Mouse (Mus musculus): ENCODE measurements around the gene Phf11c.
"Not testable (repeated sequence)": the region's sequence is repeated elsewhere in the genome, so short reads cannot be mapped to it uniquely, and the experiment has no call there.

Gene Phf11c

DNA sequence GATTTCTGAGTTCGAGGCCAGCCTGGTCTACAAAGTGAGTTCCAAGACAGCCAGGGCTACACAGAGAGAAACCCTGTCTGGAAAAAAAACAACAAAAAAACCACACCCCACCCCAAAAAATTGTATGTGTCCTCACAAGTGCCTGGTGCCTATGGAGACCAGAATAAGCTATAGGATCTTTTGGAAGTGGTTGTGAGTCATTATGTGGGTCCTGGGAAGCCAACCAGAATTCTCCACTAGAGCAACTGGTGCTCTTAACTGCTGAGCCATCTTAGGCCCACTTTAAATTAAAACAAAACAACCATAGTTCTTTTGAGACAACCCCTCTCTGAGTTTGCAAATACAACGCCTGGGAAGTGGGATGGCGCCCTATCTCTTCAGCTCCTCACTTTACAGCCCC lies at the start of gene Phf11c:
Gene Phf11c, minus strand, starts transcription at position 101 of the 400 bp plus-strand sequence.
- DNase-seq (ENCODE audit: low read depth) = no peak

GRCm38 (mm10) chr14:59441472-59441805 lies 46.3 kb upstream of the Phf11c start:
- no peak for DNase-seq (ENCODE audit: low read depth)

- peak; percentile 89 for DNase-seq (ENCODE audit: low read depth)
Observed at GRCm38 (mm10) chr14:59440558-59441471, 45.6 kb upstream of the Phf11c start, which contains the start of the genes Setdb2 and Cab39l. TSS of gene Setdb2 (minus strand) at chr14:59440884. TSS of gene Cab39l (plus strand) at chr14:59440972.

DNA sequence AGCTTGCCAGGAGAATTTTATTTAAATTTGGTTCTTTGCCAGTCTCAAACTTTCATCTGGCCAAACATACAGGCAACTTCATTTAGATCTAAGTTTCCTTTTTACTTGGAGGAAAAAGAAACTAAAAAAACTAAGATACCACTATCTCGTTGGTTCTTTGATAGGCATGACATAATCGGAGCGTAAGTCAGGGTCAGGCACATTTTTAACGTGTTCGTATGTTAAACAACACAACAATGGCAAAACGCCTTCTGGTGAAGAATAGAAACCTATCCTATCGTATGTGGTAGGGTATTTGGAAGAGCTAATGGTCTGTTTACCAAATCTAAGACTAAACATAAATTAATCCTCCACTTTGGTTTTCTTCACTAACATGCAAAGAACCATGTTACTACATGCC lies 44.9 kb upstream of the Phf11c start:
- no peak for DNase-seq (ENCODE audit: low read depth)

DNA sequence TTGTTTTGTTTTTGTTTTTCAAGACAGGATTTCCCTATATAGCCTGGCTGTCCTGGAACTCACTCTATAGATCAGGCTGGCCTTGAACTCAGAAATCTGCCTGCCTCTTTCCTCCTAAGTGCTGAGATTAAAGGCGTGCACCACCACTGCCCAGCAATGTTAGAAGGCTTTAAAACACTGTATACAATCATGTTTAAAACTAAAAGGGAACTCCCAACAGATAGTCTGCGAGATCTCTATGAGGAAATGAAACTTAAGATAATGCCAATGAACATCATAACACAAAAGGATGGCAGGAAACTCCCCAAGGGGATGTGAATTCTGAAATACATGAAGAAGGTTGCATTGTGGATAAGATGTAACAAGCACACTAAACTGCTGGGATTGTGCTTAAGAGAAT lies 43.3 kb upstream of the Phf11c start:
- DNase-seq (ENCODE audit: low read depth) = no peak

GRCm38 (mm10) chr14:59437398-59437797 lies 42.2 kb upstream of the Phf11c start:
- no peak for DNase-seq (ENCODE audit: low read depth)

DNA sequence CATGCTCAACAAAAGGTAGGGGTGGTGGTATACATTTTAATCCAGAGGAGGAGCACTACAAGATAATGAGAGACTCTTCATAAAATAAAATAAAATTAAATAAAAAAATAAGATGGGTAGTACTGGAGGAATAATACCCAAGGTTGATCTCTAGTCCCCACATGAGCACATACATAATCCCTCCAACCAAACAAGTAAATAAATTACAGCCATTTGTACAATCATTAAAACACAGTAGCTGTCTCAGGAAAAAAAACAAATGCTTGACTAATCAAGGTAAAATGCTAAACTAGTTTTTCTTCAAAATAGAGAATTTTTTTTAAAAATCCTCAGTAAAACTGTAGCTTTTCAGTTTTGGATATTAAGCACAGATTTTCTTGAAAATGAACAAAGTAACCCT lies 40.0 kb upstream of the Phf11c start:
- no peak for DNase-seq (ENCODE audit: low read depth)

DNA sequence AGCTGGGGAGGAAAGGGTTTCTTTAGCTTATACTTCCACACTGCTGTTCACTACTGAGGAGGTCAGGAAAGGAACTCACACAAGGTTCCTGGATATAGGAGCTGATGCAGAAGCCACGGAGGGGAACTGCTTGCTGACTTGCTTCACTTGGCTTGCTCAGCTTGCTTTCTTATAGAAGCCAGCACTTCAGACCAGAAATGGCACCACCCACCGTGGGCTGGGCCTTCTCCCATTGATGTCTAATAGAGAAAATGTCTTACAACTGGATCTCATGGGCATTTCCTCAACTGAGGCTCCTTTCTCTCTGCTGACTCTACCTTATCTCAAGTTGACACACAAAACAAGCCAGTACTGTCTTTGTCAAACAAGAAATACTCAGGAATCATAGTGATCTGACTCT lies 38.7 kb upstream of the Phf11c start:
- no peak for DNase-seq (ENCODE audit: low read depth)

DNA sequence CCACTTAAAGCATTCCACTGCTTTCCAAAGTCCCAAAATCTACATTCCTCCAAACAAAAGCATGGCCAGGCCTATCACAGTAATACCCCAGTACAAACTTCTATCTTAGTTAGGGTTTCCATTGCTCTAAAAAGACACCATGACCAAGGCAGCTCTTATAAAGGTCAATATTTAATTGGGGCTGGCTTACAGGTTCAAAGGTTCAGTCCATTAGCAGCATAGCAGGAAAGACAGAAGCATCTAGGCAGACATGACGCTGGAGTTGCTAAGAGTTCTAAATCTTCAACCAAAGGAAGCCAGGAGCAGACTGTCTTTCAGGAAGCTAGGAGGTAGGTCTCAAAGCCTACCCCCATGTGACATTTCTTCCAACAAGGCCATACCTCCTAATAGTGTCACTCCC lies 35.4 kb upstream of the Phf11c start:
- no peak for DNase-seq (ENCODE audit: low read depth)

DNA sequence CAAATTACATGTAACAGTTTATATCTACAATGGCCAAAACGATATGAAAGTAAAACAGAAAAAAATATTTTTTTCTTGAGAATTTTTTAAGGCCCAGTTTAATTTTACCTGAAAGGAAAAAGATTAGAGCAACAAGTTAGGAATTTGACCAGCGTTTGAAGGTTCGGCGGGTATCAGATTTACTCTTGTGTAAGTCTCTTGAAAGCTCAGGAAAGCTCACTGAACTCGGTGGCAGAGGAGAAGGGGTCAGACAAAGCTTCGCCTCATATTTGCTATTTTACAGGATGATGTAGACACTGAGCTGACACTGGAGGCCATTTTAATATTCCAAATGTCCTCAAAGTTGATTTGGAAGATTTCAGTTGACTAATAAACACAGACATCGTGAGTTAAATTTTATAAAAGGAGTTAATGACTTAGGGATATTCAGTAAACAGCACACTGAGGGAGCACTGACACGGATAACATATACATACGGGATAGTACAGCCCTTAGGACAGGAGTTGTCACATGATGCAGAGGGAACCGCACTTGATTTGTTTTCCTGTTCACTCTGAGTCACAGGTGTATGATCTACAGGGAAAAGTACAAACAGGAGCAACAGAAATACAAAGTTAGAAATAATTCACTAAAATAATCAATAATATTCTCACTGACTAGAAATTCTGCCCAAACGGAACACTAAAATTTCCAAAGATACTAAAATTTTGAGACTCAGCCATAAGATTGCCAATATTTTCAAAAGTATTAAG lies 27.9 kb upstream of the Phf11c start:
- DNase-seq (ENCODE audit: low read depth) = no peak

DNA sequence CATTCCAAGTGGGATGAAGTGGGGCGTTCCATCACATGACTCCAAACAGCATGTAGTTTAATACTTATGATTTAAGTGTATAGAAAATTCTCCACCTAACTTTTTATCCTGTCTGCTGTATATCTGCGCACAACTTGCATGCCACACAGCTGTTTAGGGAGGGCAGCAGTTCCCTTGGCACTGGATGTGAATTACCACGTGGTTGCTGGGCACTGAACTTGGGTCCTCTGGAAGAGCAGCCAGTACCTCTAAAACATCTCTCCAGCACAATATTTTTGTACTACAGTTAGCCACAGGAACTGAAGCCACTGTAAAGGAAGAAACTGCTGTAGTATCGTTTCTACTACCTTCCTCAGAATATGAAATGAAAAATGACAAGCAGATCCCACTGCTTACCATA lies 23.0 kb upstream of the Phf11c start:
- DNase-seq (ENCODE audit: low read depth) = no peak

DNA sequence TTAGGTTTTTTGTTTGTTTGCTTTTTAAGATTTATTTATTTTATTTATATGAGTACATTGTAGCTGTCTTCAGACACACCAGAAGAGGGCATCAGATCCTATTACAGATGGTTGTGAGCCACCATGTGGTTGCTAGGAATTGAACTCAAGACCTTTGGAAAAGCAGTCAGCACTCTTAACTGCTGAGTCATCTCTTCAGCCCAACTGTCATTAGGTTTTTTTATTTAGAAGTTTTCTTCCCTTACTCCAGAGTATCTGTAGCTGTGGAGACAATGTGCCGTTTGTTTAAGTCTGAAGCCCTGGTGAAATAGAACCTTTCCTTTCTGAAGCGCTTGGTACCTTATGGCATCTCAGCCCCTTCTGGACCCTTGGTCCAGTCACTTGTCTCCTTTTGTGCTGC lies 19.8 kb upstream of the Phf11c start:
- DNase-seq (ENCODE audit: low read depth) = not testable (repeated sequence)

DNA sequence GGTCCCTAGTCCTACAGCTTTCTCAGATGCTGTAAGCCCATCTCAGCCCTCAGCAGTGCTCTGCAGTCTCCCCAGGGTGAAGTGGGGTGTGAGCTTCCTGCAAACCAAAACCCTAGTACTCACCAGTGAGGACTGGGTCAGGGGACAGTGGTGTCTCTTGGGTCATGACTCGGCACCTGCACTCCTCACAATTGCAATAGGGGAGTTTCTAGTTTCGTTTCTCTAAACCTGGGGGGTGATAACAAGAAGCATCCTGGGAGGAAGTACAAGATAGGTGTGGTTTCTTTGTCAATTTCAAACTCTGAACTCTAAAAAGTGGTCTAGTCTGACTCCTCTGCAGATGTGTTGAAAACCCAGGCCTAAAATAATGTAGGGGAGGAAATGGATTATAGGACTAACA lies 1.8 kb upstream of the Phf11c start:
- DNase-seq (ENCODE audit: low read depth) = peak; percentile 7

DNA sequence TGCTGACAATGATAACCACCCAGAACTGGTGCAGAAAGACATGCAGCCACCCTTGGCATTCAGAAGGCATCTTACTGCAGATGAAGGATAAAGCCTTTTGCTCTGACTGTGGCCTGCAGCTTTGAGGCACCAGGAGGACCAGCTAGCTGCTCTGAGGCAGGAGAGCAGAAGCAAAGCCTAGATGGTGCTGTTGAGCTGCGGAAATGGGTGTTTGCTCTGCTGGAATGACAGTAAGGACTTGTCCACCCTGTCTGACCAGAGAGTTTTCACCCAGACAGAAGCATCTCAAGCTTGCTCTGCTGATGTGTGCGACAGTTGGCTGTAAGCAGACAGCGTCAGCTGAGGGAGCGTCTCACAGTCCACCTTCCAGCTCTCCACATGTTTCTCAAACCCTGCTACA lies 5.0 kb downstream of the Phf11c start:
- not testable (repeated sequence) for DNase-seq (ENCODE audit: low read depth)

DNA sequence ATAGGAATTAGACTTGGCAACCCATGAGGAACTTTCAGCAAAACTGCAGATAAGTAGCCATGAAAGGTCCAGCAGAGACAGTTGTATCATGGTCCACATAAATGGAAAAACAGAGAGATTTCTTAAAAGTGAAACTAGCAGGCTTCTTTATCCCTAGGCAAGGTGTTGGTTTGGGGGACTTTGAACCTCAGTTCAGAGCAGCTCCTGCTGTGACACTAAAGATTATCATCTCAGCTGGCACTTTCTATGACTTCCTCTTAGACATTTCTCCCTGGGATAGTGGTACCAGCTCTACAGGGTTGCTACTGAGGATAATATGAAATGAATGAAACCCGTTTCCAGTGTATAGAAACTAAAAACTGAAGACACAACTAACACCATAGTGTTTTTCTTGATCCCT lies 5.6 kb downstream of the Phf11c start:
- DNase-seq (ENCODE audit: low read depth) = no peak

DNA sequence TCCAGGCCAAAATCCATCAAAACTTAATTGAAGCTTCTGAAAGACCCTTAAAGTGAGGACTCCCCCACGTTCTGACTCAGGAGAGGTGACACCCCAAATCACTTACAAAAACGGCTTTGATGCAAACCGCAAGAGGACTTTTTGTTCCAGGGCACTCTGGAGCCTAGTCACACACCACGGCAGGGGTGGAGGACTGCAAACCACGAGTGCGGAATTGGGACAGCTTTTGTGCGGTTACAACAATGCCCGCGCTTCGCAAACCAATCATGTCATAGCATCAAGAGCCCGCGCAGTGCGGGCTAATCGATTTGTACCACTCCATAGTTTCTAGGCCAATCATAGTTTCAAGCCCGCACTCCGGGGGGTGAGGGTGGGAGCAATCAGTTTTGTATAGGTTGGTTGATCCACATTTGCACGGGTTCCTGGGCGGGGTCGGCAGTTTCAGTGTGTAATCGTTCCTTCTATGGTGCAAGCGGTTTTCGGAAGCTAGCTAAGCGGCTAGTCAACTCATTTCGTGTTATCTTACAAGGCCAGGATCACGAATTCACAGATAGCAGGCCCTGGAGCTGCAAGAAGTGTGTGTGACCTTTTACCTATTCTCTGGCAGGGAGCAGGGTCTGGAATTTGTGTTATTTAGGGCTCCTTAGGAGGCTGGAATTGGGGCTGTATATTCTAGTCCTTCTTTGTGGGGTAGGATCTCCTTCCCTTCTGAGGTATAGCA lies 24.7 kb downstream of the Phf11c start:
- no peak for DNase-seq (ENCODE audit: low read depth)

- DNase-seq (ENCODE audit: low read depth) = no peak
Observed at GRCm38 (mm10) chr14:59366386-59367105, 28.6 kb downstream of the Phf11c start.

- DNase-seq (ENCODE audit: low read depth) = no peak
Observed at GRCm38 (mm10) chr14:59365244-59365644, 29.9 kb downstream of the Phf11c start, which contains the start of gene Phf11d. TSS of gene Phf11d (minus strand) at chr14:59365470.

- DNase-seq (ENCODE audit: low read depth) = not testable (repeated sequence)
Observed at GRCm38 (mm10) chr14:59341189-59341588, 54.0 kb downstream of the Phf11c start, which contains the start of gene Phf11b. TSS of gene Phf11b (minus strand) at chr14:59341351.

- DNase-seq (ENCODE audit: low read depth) = no peak
Observed at GRCm38 (mm10) chr14:59339541-59339940, 55.6 kb downstream of the Phf11c start.

DNA sequence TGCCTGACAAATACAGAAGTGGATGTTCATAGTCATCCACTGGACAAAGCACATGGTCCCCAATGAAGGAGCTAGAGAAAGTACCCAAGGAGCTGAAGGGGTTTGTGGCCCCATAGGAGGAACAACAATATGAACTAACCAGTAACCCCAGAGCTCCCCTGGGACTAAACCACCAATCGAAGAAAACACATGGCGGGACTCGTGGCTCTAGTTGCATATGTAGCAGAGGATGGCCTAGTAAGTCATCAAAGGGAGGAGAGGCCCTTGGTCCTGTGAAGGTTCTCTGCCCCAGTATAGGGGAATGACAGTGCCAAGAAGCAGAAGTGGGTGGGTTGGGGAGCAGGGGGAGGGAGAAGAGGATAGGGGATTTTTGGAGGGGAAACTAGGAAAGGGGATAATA lies 59.1 kb downstream of the Phf11c start:
- not testable (repeated sequence) for DNase-seq (ENCODE audit: low read depth)

All from c-Kit-positive CD71-negative TER-119-negative erythroid progenitor cells, embryonic 14.5 days (primary cell).